Mouse (Mus musculus) heart, postnatal 36 days (tissue): ENCODE data around the gene Bco2. TPM values are rescaled to one million over a fixed set of nuclear protein-coding genes. Genes with fewer than 3 reads are reported as not detected.

Source experiments
- DNase-seq, 2 experiments: peaks; one replicate each; pipeline ENCODE4 v3.0.0; 2021 to 2022
- intact Hi-C: fragments of 180-260 bp; cut with DNase I; formaldehyde crosslinking; loops from one replicate; pipeline ENCODE4 v1.15.1; 2025
- total RNA-seq, 2 experiments: library from RNA; stranded (reverse); gene quantifications; 2 replicates each; pipeline ENCODE4 v1.2.3; 2021

Bco2 gene
- total RNA-seq, 2 experiments from 2014 or later: 0.42 to 0.49 TPM

DNA sequence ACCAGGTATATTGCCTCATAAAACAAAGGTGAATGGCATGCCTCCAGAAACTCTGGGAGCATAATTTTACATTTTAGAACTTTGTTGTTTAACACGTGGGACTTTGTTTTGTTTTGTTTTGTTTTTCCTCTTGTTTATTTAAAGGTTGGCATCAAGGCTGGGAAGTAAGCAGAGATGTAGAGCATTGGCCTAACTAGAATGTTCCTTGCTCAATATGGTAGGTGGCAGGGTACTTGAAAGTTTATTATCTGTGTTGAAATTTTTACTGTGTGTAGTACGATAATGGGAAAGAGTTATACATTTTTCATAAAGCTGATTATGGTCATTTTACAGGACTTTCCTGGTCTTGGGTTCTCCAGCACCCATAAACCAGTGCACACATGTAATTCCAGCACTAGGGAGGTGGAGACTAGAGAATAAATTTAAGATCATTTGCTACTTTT lies 7.0 kb upstream of the Bco2 start:
- no peak for DNase-seq
- intact Hi-C loops: no loop called here

- intact Hi-C loops: no loop called here
- no peak for DNase-seq
Observed at GRCm38 (mm10) chr9:50561145-50561917, 6.3 kb upstream of the Bco2 start, which contains the start of gene Tex12. TSS of gene Tex12 (minus strand) at chr9:50561325.

GRCm38 (mm10) chr9:50554241-50555093 lies 514 bp downstream of the Bco2 start, which contains the start of gene Il18:
TSS of gene Il18 (plus strand) at chr9:50554827.
- DNase-seq: peak; percentile 18 to 22
- intact Hi-C loops: no loop called here

DNA sequence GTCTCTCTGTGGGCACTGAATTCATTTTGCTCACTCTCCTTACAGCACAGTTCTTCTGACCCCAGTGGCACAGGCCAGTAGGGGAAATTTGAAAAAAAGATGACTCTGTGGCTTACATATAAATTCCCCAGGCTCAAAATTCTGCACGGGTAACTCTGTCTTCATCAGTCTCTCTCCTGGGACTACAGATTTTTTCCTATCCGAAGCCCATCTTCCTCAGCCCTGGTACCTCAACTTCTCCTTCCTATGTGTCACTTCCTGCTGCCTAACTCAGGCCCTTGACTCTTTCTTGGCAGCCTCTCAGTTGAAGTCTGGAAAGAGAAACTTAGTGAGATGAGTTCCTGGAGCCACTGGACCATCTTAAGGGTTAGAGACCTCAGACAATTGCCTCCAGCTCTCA lies 1.4 kb downstream of the Bco2 start:
- DNase-seq: no peak
- intact Hi-C loops: no loop called here

DNA sequence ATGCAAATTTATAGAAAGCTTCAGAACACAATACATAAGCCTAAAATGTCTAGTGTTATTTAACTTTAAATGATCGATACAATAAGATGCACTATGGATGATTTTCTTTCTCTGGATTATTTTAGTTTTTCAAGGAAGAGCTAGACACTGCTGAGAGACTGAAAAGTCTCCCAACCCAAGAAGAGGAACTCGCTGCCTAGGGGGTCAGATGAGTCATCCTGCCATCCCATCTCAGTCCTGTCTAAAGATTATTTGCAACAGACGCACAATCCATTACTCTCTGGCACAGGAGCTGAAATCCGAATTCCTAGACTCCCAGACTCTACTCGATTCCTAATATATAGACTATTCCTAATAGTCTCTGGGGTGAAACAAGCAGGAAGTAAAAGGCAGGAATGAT lies 2.8 kb downstream of the Bco2 start:
- DNase-seq: no peak
- intact Hi-C loops: no loop called here

GRCm38 (mm10) chr9:50548936-50549335 lies 6.0 kb downstream of the Bco2 start:
- no peak for DNase-seq
- intact Hi-C loops: no loop called here

DNA sequence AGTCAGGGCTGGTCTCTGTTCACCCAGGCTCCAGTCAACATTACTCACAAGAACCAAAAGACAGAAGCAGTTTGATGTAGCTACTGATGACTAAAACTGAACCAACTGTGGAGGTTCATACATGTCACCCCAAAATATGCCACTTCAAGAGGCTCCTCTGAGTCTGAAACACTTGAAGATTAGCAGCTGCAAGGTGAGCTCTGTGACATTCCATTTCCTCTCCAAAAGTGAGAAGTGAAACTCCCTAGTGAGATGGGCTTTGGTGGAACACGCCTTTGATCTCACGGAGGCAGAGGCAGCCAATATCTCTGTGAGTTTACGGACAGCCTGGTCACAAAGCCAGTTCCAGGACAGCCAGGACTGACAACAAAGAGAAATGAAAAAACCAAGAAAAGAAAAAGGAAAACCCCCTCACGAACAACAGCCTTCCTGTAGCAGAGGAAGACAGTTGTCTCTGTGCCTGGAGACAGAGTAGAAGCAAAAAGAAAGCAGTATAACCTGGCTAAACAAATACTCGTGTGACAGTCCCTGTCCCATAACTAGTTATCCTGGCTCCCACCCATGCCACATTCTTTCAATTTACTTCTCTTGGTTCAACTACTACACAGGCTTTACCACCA lies 7.0 kb downstream of the Bco2 start:
- DNase-seq: no peak
- intact Hi-C loops: no loop called here

DNA sequence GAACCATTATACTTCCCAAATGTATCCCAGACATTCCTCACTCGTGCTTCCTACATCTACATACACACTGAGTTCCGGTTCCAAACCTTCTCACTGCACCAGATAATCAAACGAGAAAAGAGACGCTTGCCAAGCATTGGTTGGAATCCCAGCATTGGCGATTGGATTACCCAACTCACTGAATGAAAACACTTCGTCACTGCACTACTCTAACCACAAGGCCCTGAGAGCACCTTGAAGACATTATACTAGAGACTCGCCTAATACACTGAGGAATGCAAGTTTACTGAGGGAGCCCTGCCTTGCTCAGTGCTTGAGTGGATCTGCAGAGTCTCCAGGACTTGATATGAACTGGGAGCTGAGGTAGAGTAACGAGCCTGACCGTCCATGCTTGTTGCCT lies 12.6 kb downstream of the Bco2 start:
- intact Hi-C loops: no loop called here
- no peak for DNase-seq

GRCm38 (mm10) chr9:50540170-50540569 lies 14.8 kb downstream of the Bco2 start:
- intact Hi-C loops: no loop called here
- no peak for DNase-seq

DNA sequence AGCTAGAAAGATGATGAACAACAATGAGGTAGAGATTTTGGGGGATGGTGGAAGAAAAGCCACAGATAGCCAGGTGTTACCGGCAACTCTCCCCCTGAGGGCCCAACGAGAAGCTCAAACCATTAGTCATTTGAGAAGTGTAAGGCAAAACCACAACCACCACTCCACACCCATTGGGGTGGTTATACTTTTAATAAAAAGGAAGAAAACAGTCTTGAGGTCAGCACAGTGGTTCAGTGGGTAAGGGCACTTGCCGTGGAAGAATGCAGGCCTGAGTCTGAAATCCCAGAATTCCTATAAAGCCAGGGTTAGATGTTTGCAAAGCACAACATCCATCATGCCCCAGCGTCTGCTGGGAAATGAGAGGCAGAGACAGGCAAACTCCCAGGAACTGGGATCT lies 17.7 kb downstream of the Bco2 start:
- DNase-seq: no peak
- intact Hi-C loops: no loop called here

GRCm38 (mm10) chr9:50536603-50537135 lies 18.3 kb downstream of the Bco2 start:
- intact Hi-C loops: no loop called here
- DNase-seq: no peak

- intact Hi-C loops: no loop called here
- DNase-seq: no peak
Observed at GRCm38 (mm10) chr9:50535930-50536329, 19.1 kb downstream of the Bco2 start.

DNA sequence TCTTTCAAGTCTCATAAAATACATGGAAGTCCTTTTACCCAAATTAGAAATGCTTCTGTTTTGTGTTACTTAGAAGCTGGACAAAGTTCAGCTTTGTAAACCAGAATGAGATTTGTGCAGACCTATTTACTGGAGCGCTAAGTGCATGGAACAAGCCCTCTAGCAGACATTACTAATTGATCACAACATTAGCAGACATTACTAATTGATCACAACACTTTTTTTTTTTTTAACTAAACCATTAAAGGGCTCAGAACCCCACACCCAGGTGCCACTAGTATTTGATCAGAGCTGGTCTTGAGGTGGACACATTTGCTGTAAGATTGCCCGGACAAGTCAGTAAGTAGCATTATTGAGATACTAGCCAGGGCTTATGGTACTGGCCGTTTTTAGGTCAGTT lies 21.2 kb downstream of the Bco2 start:
- intact Hi-C loops: no loop called here

DNA sequence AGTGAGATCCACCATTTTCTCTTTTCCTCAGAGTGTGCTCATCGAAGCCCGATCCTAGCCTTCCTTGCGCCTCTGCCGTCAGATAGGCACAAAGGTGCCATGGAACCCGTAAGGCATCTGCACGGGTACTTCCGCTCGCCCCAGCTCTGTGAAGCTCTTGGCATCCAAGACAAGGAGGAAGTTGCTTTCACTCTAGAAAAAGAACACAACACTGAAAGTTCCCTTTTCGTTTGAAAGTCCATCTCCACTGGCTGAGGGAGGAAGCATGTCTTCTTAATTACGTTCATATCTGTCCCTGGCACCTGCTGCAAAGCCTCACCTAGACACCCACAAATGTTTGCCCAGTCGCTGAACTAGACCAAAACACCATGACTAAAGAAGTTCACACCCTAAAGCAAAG lies 21.7 kb downstream of the Bco2 start:
- no peak for DNase-seq
- intact Hi-C loops: no loop called here

More for the DNA sequence above, 21.2 kb downstream of the Bco2 start:
- no peak for DNase-seq

GRCm38 (mm10) chr9:50530890-50531289 lies 24.1 kb downstream of the Bco2 start:
- DNase-seq: no peak
- intact Hi-C loops: loop anchor here (1.0 kb wide), 1 partner anchor 198 kb away; no protein-coding TSS in a partner anchor

DNA sequence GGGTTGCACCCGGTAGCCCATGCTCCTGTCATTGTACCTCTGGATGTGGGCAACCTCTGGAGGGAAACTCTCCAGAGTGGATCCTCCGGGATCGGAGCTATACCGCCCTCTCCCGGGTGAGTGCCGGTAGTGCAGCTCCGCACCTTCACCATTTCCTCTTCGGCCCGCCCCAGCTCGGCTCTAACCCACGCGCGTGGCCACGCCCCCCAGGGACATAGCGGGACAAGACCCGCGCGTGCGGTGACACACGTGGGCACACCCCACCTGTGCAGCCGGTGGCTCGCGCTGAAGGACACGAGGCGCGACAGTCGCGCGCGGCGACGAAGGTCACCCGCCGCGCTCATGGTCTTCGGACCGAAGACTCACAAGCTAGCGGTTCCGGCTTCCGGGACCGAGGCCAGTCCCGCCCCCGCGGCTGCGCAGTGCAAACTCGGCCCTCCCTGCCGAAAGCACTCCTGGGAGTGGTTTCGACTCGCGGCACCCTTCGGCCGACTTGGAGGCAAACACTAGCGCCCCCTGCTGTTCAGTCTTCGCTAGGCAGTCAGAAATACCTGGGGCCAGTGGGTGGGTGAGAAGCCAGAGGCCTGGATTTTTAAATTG lies 26.6 kb downstream of the Bco2 start, which contains the start of gene Pts:
TSS of gene Pts (minus strand) at position 432 of the 600 bp plus-strand sequence.
- intact Hi-C loops: loop anchor here (1.0 to 5.0 kb wide), 3 partner anchors 65 to 1036 kb away; no protein-coding TSS in a partner anchor
- peak; percentile 97 to 99 for DNase-seq

DNA sequence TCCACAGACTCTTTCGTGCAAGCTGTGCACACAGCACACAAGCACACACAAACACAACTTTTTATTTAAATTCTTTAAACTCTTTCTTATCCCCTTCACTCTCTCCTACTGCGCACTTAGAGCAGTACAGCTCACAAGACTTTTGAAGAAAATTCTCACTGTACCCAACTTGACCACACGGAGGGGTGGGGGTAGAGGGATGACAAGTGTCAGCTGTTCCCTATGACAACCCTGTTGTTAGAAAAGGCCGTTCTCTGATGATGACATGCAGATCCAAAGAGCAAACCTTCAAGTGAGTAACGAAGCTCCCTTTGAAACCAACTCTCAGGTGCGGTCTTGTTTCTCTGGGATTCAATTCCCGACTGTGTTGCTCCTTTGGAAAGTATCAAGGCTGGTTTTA lies 27.1 kb downstream of the Bco2 start:
- intact Hi-C loops: loop anchor here (1.0 to 5.0 kb wide), 3 partner anchors 65 to 1036 kb away; no protein-coding TSS in a partner anchor
- DNase-seq: no peak

- DNase-seq: no peak
- intact Hi-C loops: loop anchor here (5.0 kb wide), 2 partner anchors 78 to 1033 kb away; no protein-coding TSS in a partner anchor
Observed at GRCm38 (mm10) chr9:50525585-50525984, 29.4 kb downstream of the Bco2 start.

DNA sequence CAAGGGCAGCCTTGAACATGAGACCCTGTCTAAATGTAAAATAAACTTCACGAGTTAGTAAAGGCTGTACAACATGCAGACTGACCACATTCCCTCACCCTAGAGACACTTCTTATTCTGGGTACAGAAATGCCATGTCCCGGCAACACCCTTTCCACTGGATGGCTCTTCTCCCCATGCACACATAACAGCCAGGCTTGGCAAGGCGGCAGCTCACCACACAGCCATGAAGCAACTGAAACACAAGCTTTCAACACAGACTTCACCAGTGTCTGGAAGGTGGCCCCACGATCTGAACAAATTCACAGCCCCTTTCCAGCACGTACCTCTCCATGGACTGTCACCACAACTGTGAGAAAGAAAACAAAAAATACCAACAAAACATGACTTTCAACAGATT lies 30.0 kb downstream of the Bco2 start:
- DNase-seq: no peak
- intact Hi-C loops: loop anchor here (5.0 kb wide), 2 partner anchors 78 to 1033 kb away; no protein-coding TSS in a partner anchor

DNA sequence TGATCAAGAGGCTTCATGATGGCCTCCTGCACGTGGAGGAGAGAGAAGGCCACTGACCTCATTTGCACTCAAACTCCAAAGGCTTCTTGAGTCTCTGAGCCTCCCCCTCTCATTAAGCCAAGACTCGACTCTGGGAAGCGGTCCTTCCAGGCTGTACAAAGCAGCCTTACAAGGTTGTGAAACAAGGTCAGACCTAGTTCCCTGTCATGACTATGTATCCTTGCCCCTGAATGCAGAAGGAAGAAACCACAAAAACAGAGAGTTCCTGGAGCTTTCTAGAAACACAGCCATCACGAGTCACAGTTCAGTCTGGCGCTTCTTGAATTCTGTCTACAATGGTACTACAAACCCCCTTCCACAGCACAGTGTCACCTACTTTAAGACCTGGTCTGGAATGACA lies 32.4 kb downstream of the Bco2 start:
- intact Hi-C loops: no loop called here
- DNase-seq: no peak
